Mouse (Mus musculus) fibroblast of lung, adult 2 months (primary cell): ENCODE measurements around the gene Cflar.
"Not testable (repeated sequence)": the region's sequence is repeated elsewhere in the genome, so short reads cannot be mapped to it uniquely, and the experiment has no call there.

Experiments used
- DNase-seq: peaks from one replicate; pipeline ENCODE4 v3.0.0-alpha.2; 2011; ENCODE audit warnings: low read depth

The Cflar gene

DNA sequence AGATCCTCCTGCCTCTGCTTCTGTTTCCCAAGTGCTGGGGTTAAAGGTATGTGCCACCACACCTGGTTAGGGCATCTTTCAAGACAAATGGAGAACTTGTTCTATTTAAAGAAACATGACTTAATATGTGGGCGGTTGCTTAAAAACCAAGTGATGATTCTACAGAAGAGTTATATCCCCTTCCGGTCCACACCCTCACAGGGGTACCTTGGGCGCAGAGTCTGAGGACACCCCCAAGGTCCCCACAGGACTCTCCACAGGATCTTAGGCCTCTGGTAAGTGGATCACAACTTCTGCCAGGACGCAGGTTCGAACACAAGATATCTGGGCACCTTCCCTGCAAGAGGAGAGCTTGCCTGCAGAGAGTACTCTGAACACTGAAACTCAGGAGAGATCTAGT lies 64.1 kb downstream of the Cflar start:
- DNase-seq = no peak

DNA sequence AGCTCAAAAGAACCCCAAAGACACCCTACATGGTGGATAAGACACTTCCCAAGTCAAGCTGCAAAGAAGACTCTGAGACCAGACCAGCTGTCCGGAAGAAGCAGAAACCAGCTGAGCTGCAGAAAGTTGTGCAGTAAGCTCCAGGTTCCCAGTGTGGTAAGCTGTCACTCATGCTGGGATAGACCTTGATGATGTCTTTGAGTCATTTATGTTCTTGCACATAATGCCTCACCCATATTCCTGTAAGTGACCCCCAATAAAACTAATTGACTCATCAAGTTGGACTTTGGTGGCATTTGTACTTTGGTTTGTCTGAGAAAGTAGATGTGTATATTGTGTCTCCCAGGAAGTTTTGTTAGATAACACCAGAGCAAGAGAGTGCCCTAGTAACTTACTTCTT lies 66.3 kb downstream of the Cflar start:
- no peak for DNase-seq

DNA sequence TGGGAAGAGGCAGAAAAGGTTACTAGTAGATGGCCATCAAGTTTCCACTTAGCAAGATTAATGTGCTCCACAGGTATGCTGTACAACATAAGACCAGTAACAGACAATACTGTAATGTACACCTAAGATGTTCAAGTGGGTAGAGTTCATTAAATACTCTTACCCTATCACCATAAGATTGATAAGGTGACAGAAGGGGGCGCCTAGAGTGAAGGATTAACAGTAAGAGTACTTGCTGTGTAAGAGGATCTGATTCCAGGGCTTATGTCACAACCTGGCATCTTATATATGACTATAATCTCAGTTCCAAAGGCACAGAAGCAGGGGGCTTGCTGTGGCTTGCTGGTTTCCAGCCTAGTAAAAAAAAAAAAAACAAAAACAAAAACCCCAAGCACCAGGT lies 66.9 kb downstream of the Cflar start:
- no peak for DNase-seq

DNA sequence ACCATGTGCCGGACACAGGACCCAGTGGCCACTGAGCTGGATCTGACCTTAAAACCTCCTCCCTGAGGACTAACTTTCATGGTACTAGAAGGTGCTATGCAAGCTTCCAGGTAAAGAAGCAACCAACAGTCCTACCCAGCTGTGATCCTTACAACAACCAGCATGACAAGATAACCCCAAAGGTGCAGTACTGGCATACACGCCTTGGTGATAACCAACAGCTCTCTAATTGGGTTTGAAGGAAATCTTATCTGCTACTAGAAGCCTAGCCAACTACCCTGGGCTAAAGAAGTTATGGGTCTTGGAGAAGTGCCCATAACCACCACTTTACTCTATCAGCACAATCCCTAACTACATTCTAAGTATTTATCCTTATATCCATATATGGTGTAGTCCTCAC lies 75.0 kb downstream of the Cflar start:
- DNase-seq = no peak

DNA sequence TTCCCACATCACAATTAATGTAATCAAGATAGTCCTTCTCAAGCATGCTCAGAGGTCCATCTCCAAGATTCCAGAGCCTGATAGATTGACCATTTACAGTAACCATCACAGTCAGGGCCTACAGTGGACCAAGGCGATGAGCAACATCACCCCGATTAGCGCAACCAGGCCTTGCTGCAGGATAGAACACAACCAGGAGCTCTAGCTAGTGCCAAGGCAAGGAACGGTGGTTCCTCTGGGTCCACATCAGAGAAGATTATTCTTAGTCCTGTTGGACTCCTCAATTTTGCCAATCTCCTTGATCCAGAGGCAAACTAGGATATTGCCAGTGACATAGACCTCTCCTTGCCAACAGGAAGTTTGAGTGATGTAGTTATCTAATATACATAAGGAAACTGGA lies 77.1 kb downstream of the Cflar start:
- DNase-seq = no peak

DNA sequence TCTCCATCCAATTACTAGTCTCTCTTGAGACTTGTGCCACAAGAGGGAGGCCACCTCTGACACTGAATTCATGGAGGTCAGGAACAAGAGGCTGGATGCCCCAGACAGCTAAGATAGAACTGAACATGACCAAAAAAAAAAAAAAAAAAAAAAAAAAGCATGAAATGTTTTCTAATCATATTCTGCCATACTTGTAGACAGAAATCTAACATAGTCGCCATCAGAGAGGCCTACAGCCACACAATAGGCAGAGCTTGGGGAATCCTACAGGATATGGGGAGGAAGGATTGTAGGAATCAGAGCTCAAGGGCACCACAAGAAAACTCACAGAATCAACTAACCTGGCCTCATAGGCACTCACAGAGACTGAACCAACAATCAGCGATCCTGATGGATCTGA lies 83.4 kb downstream of the Cflar start:
- DNase-seq = no peak

DNA sequence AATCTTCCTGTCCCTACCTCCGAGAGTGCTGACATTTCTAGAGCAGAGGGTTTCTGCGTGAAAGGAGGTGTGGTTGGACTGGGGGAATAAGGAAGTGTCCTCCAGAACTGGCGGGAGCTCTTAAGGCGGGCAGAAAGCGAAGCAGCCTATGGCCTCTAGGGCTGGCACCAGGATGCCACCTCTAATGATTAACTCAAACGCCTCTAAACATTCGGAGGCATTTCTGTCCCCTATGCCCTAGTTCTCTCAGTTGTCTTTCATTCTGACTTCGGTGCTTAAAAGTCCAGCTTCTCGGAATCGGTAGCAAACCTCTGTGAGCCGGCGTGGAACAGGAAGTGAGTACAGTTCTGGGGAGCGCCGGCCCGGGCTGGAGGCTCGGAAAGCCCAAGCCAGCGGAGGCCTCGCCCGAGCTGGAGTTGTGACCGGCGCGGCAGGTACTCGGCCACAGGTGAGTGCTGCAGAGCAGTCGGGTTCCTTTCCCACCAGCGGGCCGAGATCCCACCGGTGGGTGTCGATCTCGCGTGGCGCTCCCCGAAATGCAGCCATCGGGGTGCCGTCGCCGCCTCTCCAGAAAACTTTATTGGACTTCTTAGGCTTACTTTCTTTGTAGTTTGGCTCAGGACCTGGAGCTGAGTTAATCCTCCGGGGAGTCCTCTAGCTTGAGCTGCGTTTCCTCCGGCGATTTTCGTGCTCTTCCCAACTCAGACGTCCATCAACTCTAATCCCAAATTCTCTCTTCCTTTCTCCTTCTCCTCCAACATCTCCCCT lies 84.2 kb downstream of the Cflar start, which contains the start of gene Casp8:
Casp8 (plus strand) TSS at position 84 of the 768 bp plus-strand sequence.
- DNase-seq = peak; percentile 62

DNA sequence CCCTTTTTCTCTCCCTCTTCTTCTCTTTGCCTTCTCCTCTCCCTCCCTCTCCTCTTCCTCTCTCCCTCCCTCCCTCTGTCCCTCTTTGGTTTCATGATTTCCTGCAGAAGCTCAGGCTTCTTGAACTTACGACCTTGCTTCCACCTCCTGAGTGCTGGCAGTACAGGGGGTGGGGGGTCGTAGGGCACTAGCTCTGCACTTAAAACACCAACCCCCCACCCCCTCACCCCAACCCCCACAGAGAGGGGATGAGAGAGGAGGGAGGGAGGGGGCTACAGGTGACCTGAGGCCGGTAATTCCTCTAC lies 84.7 kb downstream of the Cflar start:
- DNase-seq = no peak

DNA sequence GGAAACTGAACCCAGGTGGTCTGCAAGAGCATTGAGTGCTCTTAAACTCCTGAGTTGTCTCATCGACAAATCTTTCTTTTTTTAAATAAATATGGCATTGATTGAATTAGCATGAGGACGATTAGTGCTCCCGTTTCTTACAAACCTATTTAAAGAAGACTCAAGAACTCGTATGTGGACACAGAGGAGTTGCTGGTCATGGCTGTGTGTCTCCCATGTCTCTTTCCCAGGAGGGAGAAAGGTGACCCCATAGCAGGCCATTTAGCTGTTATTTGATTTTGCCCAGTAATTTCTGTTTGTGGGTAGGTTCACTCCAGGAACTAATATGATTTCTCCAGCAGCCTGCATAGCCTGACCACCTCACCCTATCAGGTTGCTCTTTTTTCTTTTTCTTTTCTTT lies 85.5 kb downstream of the Cflar start:
- no peak for DNase-seq

DNA sequence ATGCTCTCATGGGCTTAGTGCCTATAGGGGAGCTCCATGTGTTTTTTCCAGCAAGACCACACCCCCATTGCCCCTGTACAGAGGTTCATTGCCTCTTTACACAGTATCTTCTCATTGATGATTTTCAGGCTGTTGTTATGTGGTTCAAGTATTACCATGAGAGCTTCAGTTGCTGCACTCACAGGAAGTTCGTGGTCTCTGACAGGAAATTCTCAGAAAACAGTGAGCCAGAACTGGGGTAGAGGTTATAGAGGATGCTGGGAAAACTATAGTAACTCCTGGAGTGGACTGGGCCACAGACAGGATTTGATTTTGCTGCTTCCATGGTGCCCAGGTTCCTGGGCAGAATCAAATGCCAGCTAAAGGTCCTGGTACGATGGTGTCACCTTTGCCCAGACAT lies 86.1 kb downstream of the Cflar start:
- no peak for DNase-seq

DNA sequence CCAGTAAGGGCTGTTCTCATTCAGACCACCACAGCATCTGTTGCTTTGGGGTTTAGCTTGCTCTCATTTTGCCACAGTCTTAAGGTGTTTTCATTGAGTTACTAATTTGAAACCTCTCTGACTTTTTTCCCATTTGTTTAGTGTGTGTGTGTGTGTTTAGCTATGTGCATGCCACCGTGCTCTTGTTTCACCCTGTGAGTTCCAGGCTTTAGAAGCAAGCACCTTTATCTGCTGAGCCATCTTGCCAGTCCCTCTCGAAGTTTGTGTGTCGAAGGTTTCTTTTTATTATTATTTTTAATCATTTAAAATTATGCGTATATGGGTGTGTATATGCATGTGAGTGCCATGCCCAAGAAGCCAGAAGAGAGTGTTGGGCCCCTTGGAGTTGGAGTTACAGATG lies 87.6 kb downstream of the Cflar start:
- no peak for DNase-seq

DNA sequence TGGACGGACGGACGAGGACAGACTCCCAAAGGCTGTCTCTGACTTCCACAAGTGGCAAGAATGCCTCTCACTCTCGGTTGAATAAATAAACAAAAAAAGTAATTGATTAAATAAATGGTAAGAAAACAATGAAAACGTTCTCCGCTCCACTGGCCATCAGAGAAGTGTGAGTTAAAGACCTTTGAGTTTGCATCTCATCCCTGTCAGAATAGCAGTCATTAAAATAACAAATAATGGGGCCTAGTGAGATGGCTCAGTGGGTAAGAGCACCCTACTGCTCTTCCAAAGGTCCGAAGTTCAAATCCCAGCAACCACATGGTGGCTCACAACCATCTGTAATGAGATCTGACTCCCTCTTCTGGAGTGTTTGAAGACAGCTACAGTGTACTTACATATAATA lies 89.3 kb downstream of the Cflar start:
- DNase-seq = not testable (repeated sequence)

DNA sequence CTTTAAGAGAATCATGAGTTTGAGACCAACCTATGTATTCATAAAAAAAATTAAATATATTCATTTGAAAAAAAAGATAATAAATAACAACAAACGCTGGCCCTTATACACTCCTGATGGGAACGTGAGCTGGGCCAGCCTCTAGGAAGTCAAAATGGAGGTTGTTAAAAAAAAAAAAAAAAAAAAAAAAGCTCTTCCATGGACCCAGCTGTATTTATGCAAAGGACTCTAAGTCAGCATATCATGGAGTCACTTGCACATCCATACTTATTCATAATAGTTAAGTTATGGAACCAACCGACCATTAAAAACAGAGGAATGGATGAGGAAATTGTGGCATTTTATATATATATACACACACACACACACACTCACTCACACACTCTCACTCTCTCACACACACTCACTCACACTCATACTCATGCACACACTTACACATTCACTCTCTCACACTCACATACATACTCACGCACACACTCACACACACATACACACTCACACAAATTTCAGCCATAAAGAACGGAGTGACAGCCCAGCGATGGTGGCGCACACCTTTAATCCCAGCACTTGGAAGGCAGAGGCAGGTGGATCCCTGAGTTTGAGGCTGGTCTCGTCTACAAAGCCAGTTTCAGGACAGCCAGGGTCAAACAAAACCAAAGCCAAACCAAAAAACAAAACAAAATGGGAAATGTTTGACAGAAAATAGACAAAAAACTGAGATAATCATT lies 90.4 kb downstream of the Cflar start:
- DNase-seq = no peak

DNA sequence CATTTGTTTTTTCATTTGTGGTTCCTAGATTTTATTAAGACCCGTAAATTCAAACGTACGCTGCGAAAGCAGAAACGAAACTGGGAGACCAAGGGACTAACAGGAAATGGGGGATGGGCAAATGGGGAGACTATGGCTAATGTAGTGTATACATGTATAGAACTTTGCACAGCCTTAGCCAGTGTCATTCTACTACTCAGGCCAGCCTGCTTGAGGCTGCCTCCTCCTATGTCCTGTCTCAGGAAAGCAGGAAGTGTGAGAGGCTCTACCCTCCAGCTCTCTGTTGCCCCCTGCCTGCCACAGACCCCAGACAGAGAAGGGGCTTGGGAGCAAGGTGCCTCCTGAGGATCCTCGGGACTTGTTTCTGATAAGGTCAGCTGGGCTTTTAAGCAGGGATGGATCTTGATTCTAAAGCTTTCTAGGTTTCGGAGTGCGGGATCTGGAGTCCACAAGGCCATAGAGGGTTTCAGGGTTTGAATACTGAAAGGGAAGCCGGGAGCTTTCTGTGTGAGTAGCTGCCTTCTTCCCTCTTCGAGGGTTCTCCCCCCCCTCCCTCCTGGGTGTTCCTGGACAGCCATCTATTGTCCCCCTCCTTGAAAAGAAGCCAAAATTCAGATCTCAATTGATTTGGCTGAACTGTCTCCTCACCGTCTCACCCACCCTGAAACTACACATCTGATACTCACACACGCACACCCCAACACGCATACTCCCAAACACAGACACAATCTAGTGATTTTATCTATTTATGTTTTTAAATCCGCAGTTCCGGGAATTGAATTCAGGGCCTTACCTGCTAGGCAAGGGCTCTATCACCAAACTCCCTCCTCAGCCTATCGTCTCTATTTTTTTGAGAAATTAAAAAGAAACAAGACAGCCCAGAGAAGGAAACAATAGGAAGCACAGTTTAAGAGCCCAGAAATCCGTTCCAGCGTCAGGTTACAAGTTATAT lies 91.3 kb downstream of the Cflar start:
- DNase-seq = no peak

DNA sequence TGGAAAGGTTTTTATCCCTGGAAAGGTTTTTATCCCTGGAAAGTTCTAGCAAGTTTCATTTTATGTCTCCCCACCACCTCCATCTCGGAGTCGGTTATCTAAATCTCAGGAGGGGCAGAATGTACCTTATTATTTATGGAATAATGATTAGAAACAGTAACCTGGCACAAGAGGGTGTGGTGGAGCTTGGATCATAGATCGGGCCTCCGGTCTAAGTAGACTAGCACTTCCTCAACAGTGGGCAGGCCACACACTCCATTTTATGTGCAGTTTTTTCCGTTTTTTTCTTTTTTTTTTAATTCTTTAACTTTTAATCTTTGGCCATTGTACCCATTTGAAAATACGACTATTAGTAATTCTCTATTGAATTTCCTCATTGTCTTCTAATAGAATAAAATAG lies 92.2 kb downstream of the Cflar start:
- no peak for DNase-seq

DNA sequence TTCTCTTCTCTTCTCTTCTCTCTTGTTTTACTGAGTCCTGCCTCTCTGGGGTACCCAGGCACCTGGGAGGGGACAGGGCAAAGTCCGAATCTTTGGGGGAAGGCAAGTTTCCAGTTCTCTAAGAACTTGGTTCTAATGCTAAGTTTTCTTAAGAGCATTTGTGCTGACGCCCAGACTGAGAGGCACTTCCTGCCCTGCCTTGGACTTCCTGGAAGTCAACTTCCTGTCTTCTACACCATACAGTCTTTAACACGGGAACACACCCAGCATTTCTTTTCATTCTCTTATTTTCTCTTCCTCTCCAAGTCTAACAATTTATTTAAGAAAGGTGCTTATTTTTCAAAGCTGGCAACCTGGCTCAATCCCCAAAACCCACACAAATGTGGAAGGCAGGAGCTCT lies 95.3 kb downstream of the Cflar start:
- no peak for DNase-seq
